Mouse (Mus musculus): ENCODE results near the gene Qrfpr. TPM values are rescaled to one million over a fixed set of nuclear protein-coding genes. Genes with fewer than 3 reads are reported as not detected.

The Qrfpr gene
- total RNA-seq, 2 experiments from 2014 or later, result not detected

- ATAC-seq (replicated peaks; ENCODE audit: poor library complexity), result peak; percentile 98
These were observed 71.0 kb downstream of the Qrfpr start, which contains the start of gene D3Ertd254e for GRCm38 (mm10) chr3:36150934-36151686. Gene D3Ertd254e, plus strand, starts transcription at chr3:36151017.

- no peak for ATAC-seq (replicated peaks; ENCODE audit: poor library complexity)
These were observed 71.6 kb downstream of the Qrfpr start for GRCm38 (mm10) chr3:36150537-36150933.

GRCm38 (mm10) chr3:36138996-36139395 is 83.1 kb downstream of the Qrfpr start:
- no peak for ATAC-seq (replicated peaks; ENCODE audit: poor library complexity)

- ATAC-seq (replicated peaks; ENCODE audit: poor library complexity), result no peak
These were observed 83.9 kb downstream of the Qrfpr start for GRCm38 (mm10) chr3:36138171-36138660.

- peak; percentile 78 for ATAC-seq (replicated peaks; ENCODE audit: poor library complexity)
These were observed 84.6 kb downstream of the Qrfpr start for GRCm38 (mm10) chr3:36137560-36137959.

- peak; percentile 76 for ATAC-seq (replicated peaks; ENCODE audit: poor library complexity)
These were observed 86.0 kb downstream of the Qrfpr start for GRCm38 (mm10) chr3:36136152-36136551.

Other genes starting within 250 kb of the Qrfpr start
- 23.9 and 30.8 TPM in 2 replicates for gene Mccc1, start 221.6 kb downstream of the Qrfpr start, total RNA-seq (2015)
- 12.8 and 17.8 TPM in 2 replicates for gene Mccc1, start 221.6 kb downstream of the Qrfpr start, total RNA-seq (2017)
- not detected in 2 replicates for gene Ccdc144b, start 168.8 kb downstream of the Qrfpr start, total RNA-seq (2015)
- gene Ccdc144b, start 168.8 kb downstream of the Qrfpr start, total RNA-seq (2017), result not detected in 2 replicates
- 43.3 and 50.7 TPM in 2 replicates for gene Acad9, start 156.3 kb downstream of the Qrfpr start, total RNA-seq (2015)
- 48.9 and 49.0 TPM in 2 replicates for gene Acad9, start 156.3 kb downstream of the Qrfpr start, total RNA-seq (2017)
- 5.8 and 6.2 TPM in 2 replicates for gene D3Ertd254e, start 71.3 kb downstream of the Qrfpr start, total RNA-seq (2015)
- 5.2 and 6.0 TPM in 2 replicates for gene D3Ertd254e, start 71.3 kb downstream of the Qrfpr start, total RNA-seq (2017)